Mouse (Mus musculus) adrenal gland, adult 2 months (tissue): ENCODE measurements at regions not wholly inside any gene's neighbourhood (a gene's known extent, or its start where the extent isn't known, plus 50 kb on each side); places are given as distances from the start of the nearest gene placed in this dataset.
"Not testable (repeated sequence)": the region's sequence is repeated elsewhere in the genome, so short reads cannot be mapped to it uniquely, and the experiment has no call there.

Experiments
- DNase-seq: peaks from one replicate; pipeline ENCODE4 v3.0.0; 2021

GRCm38 (mm10) chr14:26319821-26320220, 62.1 kb downstream of the Duxbl3 start:
- DNase-seq: not testable (repeated sequence)

GRCm38 (mm10) chr14:26320736-26321135, 63.0 kb downstream of the Duxbl3 start:
- DNase-seq: peak; percentile 53

- DNase-seq: no peak
Observed at GRCm38 (mm10) chr14:26328562-26328961, 70.8 kb downstream of the Duxbl3 start.

- DNase-seq: no peak
Observed at GRCm38 (mm10) chr14:26341111-26341510, 83.3 kb downstream of the Duxbl3 start.

- DNase-seq: peak; percentile 49
Observed at GRCm38 (mm10) chr14:26345227-26345626, 87.5 kb downstream of the Duxbl3 start.

GRCm38 (mm10) chr14:26347296-26347695, 89.5 kb downstream of the Duxbl3 start:
- DNase-seq: no peak

GRCm38 (mm10) chr14:26352927-26353326, 95.2 kb downstream of the Duxbl3 start:
- no peak for DNase-seq

GRCm38 (mm10) chr14:26357242-26357641, 99.5 kb downstream of the Duxbl3 start:
- DNase-seq: peak; percentile 87

- peak; percentile 18 for DNase-seq
Observed at GRCm38 (mm10) chr14:26357996-26358395, 100.2 kb downstream of the Duxbl3 start.

- no peak for DNase-seq
Observed at GRCm38 (mm10) chr14:26360071-26360470, 102.3 kb downstream of the Duxbl3 start.

GRCm38 (mm10) chr14:26361206-26361605, 103.4 kb downstream of the Duxbl3 start:
- no peak for DNase-seq
